Mouse (Mus musculus): Measurements from ENCODE around the gene Slc3a1.

Gene Slc3a1

DNA sequence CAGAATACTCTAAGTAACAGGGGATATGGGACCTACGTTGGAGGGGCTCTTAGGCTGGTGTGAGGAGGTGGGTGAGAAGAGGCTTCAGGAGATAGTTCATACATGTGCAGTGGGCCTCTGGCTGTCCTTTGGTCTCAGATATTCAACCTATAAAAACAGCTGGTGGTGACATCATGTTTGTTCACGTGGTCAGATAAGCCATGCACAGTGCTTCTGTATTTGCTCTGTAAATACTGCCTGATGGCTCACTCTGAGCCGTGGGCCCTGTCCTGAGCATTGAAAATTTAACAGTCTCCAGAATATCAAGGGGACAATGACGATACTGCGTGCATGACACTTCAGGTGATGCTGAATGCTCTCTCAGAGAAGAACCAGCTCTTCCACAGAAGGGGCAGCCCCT lies 9.7 kb downstream of the Slc3a1 start:
- DNase-seq (ENCODE audit: low spot score): no peak

DNA sequence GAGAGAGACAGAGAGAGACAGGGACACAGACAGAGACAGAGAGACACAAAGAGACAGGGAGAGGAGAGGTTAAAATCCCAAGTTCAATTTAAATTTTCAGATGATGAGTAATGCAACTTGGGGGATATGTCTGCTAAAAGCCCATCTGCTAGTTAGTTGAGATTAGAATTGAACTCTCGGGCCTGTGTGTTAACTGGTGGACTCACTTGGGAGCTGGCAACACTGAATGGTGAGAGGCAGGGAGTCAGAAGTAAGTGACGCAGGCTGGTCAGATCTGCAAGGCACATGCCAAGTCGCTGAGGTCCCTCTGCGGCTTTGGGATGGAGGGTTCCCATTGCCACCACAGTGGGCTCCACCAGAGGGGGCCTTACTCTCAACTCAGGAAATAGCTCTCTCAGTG lies 10.1 kb downstream of the Slc3a1 start:
- DNase-seq (ENCODE audit: low spot score): no peak

DNA sequence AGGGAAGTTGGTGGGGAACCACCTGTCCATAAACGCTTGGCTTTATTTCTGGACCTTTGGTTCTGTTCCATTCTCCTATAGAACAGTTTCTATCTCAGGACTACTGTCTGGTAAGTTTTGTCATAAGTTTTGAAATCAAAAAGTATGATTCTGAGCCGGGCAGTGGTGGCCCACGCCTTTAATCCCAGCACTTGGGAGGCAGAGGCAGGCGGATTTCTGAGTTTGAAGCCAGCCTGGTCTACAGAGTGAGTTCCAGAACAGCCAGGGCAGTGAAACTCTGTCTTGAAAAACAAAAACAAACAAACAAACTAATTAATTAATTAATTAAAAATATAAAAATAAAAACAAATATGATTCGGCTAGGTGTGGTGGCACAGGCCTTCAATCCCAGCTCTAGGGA lies 10.6 kb downstream of the Slc3a1 start:
- no peak for DNase-seq (ENCODE audit: low spot score)

DNA sequence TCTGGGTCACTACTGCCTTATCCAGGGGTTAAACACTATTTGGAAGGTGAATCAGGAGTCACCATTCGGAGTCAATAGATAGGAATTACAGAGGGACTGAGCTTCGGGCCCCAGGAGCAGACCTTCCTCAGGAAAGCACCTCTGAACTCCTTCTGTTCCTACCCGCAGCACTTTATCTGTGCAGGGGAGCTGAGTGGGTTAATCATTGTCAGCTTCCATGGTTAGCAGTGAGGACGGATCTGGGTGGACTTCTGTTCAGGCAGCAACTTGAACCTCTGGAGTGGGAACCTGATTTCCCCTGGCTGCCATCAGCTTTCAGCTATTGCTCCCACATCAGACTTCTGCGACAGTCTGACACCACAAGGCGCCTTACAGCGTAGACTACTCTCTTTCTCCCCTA lies 12.7 kb downstream of the Slc3a1 start:
- no peak for DNase-seq (ENCODE audit: low spot score)

DNA sequence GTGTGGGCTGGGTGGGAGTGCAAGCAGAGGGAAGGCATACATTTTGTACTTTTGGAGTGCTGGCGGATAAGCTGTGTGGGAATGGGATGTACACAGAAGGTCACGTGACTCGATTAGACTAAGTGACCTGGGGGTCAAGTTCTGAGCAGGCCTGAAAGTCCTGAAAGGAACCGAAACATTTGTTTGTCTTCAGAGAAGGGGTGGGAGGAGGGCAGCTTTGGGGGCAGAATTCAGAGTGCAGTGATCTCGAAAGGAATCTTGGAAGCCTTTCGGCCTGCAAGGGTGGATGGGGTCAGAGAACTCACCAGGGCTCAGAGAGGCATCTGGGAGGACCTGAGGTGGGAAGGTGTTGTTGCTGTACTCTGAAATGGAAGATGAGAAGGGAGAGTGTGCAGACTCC lies 14.2 kb downstream of the Slc3a1 start:
- DNase-seq (ENCODE audit: low spot score): no peak

DNA sequence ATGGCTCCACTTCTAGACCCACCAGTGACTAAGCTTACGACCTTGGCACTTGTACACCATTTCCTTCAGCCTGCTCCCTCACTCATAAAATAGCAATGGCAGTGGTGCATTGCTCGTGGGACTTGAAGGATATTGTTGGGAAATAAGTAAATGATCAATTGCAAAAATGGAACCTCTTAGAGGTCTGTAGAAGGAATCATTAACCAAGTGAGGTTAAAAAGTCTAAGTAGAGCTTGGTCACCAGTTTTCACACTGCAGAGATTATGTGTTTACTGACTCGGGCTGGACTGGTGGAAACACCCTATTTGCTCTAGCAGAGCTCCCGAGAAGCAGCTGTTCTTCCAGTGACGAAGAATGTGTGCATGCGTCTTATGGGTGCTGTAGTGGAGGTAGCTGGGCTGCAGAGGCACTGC lies 15.2 kb downstream of the Slc3a1 start:
- DNase-seq (ENCODE audit: low spot score): no peak

DNA sequence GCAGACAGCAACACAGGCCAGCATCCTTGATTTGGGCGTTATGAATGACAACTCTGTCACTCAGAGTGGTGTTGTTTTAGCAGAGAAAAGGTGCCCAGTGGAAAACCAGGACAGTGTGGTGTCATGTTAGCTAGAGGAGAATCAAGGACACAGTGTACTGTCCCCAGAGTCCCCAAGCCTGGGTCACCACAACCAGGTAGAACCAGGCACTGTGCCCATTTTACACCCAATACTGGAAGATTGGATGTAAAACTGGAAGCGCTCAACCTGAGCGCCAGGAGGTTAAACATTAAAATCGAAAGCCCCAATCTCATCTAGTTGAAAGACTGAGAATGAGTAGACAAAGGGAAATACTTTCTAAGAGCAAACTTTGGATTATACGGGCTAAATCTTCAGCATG lies 16.3 kb downstream of the Slc3a1 start:
- no peak for DNase-seq (ENCODE audit: low spot score)

DNA sequence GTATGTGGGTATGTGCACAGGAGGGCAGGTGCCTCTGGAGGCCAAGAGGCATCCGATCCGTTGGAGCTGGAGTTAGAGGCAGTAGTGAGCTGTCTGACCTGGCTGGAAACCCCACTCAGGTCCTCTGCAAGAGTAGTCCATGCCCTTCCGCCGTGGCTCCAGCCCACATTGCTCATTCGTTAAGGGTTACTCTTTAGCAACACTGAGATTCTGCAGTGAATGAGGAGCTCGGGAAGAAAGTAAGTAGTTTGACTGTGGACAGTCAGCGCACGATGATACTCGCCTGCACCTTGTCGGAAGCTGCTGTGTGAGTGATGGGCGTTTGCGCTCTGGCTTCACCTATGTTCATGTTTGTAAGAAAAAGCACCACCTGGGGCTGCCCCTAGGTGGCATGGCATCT lies 17.0 kb downstream of the Slc3a1 start:
- no peak for DNase-seq (ENCODE audit: low spot score)

DNA sequence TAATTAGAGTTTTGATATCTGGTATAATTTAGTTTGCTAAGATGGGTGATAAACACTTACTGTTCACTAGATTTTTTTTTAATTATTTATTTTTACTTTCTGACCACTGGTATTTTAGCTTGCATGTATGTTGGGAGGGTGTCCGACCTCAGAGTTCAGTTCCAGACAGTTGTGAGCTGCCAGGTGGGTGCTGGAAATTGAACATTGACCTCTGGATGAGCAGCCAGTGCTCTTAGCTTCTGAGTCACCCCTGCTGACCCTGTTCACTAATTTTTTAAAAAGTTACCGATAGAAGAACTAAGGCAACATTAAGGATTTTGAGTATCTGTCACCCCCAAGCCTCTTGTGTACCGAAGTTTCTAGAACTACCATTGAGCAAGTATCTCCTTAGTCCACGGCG lies 20.2 kb downstream of the Slc3a1 start:
- DNase-seq (ENCODE audit: low spot score): no peak

DNA sequence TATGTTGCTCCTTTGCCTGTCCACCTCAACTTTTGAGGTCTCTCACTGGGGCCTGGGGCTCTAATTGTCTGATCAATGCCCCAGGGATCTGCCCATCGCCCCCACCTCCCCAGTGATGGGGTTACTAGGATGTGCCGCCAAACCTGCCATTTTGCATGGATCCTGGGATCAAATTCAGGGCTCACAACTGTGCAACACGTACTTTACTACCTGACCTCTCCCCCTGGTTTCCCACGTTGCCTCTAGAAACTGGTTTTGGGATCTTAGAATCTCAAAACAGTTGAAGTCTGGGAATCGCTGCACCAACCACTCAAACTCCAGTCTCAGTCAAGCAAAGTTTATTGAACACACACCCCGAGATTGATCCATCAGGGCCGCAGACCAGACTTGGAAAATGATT lies 30.1 kb downstream of the Slc3a1 start:
- no peak for DNase-seq (ENCODE audit: low spot score)

DNA sequence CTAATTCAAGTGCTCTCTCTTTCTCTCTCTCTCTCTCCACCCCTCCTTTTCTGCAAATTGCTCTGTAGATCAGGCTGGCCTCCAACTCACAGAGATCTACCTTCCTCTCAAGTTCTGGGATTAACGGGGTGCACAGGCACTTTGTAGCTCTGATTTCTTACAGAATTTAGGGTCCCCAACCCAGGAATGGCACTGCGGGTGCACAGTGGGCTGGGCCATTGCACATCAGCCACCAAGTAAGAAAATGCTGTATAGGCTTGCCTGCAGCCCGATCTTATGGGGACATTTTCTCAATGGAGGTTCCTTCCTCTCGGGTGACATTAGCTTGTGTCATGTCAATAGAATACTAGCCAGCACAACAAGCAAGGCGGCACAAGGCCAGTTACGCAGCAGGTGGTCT lies 31.0 kb downstream of the Slc3a1 start:
- no peak for DNase-seq (ENCODE audit: low spot score)

DNA sequence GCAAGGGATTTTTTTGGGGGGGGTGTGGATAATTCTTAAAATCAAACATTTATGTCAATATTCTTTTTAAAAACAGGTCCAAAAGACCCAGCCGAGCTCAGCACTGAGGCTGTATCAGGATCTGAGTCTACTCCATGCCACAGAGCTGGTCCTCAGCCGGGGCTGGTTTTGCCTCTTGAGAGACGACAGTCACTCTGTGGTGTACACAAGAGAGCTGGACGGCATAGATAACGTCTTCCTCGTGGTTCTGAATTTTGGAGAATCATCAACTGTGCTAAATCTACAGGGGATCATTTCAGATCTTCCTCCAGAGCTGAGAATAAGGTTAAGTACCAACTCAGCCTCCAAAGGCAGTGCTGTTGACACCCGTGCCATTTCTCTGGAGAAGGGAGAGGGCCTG lies 35.4 kb downstream of the Slc3a1 start:
- DNase-seq (ENCODE audit: low spot score): no peak

DNA sequence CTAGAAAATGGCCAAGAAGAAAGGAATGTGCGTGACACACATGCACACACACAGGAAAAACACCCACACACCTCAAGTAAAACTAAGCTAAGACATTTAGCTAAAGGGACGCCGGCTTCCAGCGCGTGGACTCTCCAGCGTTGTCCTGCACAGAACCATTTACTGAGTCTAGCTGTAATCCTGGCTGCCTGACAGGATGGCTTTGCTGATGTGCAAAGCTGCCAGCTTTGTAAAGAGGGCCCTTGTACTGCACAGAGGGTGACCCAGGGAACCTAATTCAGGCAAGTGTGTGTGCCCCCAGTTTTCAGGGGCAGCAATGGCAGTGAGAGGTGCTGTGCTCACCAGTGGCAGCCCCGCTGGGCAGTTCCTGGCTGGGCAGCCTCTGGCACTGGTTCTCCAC lies 39.2 kb downstream of the Slc3a1 start:
- DNase-seq (ENCODE audit: low spot score): no peak

DNA sequence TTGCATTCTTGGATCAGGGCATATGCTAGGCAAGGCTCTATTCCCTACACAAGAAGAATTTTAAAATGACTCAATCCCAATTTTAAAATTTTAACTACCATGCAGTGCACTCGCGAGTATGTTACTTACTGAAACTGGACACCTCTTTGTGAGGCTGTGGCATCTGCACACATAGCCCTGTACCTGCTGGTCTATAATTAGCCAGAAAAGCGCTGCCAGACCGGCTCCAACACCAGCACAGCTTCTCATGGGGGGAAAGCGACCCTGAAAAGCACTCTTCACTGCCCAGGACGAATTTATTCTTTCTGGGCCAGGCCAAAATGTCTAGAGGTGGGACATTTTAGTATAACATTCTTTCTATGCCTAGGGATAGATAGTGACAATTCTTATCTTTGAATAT lies 42.5 kb downstream of the Slc3a1 start:
- DNase-seq (ENCODE audit: low spot score): no peak

DNA sequence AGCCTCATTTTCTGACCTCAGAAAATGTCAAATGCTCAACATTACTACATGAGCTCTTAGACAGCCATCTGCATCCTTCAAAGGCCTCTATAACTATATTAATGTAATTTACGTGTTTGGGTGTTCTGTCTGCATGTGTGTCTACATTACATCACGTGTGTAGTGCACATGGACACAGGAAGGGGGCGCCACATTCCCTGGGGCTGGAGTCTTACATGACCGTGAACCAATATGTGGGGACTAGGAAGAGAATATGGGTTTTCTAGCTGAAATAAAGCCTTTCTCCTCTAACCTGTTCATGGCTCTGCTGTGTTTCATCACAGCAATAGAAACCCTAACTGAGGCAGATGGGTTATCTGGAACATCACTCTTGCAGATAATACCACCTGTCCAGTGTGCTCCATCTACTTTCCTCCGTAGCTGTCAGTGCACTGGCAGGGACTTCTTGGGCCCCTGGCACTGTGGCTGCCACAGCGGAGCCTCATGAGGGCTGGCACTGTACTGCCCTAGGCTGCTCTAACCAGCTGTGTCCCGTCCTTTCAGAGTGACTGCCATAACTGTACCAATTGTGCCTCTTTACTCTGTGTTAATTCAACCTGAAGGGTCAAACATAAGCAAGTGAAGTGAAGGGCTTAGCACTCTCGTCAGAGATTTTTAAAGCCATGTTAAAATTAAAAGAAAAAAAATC lies 43.1 kb downstream of the Slc3a1 start:
- no peak for DNase-seq (ENCODE audit: low spot score)

DNA sequence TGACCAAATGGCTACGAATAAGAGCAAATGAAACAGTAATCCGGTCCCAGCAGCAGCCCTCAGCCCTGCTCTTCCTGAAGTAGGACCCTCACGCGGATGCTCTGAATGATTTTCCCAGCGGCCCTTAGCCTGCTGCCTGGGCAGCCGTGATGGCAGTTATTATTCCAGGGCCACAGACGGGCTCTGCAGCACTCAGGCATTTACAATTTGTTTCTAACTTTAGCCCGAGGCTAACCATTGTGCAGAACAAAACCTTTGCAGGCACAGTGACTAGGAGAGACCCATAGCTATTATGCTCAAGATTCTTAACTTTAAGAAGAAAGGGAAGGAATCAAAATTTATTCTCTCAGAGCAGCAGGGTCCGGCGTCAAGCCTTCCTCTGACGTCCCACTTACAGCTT lies 44.2 kb downstream of the Slc3a1 start:
- DNase-seq (ENCODE audit: low spot score): no peak

DNA sequence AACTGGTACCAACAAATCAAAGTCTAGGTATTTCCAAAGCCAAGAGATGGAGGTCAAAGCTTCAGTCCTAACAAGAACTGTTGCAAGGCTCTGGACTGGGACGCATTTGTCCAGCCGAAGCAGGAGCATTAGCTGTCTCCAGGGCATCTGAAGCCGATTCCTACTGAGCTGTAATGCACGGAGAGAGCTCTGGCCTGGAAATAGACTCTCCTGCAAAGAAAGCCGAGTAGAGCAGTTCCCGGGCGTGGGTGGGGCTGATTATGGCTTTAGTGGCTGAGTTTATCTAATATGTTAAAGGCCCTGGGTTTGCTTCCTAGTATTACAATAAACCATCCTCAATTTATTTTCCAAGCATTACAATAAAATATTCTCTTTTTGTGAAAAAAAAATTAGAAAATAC lies 45.0 kb downstream of the Slc3a1 start:
- DNase-seq (ENCODE audit: low spot score): no peak

DNA sequence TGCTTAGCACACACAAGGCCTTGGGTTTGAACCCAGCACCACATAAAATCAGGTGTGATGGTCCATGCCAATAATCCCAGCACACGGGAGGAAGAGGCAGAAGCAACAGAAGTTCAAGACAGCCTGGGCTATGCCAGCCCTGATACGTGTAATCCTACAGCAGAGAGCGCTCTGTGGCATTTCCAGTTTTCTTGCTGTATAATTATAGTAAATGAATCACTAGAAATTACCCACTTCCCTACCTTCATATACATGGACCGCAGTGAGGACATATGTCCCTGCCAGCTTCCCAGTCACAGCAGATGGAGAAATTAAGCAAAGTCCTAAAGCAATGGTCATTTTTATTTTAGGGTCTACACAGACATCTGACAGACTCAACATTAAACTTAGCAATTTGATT lies 45.9 kb downstream of the Slc3a1 start:
- no peak for DNase-seq (ENCODE audit: low spot score)

DNA sequence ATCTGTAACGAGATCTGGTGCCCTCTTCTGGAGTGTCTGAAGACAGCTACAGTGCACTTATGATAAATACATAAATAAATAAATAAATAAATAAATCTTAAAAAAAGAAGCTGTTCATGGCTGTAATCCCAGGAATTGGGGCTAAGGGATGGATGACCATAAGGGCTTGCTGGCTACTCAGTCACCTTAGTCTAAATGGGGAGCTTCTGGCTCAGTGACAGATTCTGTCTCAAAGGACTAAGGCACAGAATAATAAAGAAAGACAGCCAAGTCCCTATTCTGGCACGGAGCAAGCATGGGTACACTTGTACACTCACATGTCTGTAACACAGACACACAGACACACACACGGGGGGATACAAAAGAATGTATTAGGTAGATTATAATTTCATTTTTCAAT lies 51.1 kb downstream of the Slc3a1 start:
- no peak for DNase-seq (ENCODE audit: low spot score)

DNA sequence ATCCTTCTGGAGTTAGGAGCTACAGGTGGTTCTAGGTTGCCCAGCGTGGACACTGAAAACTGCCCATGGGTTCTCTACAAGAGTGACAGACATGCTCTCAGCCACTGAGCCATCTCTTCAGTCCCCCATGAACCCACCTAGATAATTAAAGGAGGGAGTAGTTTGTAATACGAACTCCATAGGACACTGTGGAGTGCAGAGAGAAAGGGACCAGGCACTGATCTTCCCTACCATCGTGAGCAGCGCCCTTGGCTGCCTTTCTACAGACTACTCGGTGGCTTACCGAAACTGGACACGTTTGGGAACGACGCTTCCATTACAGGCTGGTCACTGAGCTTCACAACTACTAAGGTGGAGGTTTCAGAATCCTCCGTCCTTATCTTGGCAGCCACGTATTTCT lies 52.6 kb downstream of the Slc3a1 start:
- DNase-seq (ENCODE audit: low spot score): no peak

DNA sequence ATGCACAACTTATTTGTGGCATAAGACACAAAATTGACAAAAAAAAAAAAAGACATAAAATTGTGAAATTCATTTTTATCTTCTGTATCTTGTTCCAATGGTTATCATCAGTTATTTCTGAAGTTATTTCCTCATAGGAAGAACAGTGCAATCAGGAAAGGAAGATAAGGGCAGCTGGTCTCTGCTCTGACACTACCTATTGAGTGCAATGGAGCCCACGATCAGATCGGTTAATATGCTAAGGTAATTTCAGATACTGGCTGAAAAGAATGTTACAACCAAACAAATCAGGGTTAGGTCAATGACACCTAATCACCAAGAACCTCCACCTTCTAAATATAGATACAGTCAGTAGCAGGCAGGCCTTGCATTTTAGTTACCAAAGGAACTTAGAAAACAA lies 57.2 kb downstream of the Slc3a1 start:
- DNase-seq (ENCODE audit: low spot score): no peak

DNA sequence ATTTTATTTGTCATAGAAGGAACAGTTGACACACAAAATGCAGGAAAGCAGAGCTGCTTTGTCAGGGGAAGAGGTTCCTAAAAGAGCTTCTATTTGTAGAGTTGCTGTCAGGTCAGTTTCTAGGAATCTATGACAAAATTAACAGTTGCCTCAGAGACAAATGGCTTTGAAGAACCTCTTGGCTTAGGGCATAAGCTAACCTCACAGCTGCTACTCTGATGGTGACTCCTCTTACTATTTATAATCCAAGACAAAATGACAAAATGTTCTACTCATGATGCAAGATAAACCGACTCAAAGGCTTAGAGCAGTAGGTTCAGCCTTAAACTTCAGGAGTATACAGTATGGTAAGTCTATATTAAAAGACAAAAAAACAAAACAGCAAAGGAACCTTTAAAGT lies 58.3 kb downstream of the Slc3a1 start:
- DNase-seq (ENCODE audit: low spot score): no peak

DNA sequence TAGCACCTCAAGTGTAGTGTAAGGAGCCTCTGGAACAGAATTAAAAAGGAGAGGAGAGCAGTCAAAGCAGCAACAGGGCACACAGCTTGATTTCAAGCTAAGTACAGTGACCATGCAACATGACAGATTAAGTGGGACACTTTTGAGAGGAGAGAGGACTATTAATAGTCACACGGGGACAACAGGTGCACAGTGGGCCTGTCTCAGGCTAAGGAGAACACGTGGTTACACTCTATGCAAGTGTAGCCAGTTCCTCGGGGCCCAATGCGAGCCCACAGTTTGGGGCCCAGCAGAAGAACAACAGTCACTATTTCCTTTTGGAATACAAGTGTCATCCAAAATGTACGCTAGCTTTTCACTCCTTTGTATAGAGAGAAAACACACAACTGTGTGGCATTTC lies 59.4 kb downstream of the Slc3a1 start:
- no peak for DNase-seq (ENCODE audit: low spot score)

DNA sequence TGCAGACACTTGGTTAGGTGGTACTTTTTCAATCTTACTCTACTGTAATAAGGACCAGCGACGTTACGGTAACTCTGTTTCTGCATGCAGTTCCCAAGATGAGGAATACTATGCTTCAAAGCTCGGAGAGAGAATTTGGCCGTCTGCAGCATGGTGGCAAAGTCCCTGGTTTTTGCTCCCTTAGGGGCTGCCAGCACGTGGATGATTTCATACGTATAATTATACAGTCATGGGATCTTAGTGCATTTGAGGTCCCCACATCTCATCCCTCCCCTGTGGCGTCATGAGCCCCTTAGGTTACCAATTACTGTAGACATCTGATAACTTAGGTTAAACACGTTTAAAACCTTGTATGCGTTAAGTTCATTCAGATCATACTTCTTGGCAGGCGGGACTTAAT lies 60.2 kb downstream of the Slc3a1 start:
- no peak for DNase-seq (ENCODE audit: low spot score)

DNA sequence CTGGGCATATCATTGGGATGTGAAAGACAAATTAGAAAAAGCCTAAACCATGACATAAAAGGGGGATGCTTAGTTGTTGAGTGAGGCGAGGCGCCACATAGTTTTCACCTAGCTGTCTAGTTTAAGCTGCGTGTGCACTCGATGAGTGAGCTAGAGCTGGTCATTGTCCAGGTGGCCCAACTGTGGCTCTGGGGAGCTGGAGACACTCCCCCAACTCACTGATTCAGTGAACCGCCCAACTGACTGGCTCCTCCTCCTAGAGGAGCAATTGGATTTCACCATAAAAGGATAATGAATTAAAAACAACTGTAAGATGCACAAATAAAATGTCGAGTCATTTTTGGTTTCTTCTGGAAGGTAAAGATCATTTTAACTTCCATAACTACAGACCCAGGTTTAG lies 60.8 kb downstream of the Slc3a1 start:
- no peak for DNase-seq (ENCODE audit: low spot score)

All from ovary, postnatal 36 days (tissue).